Mouse (Mus musculus) 3T3-L1 (cell line): ENCODE data around the gene Angptl1.

Source experiments
- DNase-seq: peaks from one replicate; pipeline ENCODE4 v3.0.0-alpha.2; 2015; ENCODE audit warnings: low read depth, low spot score

Angptl1 gene

DNA sequence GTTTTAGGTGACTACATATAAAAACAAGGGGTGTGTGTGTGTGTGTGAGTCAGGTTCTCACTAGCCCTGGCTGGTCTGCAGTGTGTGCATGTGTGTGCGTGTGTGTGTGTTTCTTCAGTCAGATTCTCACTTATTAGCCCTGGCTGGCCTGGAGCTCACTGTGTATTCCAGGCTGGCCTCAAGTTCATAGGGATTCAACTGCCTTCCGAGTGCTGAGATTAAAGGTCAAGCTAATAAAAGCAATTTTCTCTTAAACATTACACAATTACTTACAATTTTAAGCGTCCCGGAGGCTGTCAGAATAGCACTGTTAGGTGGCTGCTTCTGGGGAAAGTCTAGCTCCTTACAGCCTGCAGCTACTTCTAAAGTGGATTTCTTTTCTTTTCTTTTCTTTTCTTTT, at the start of gene Angptl1:
Gene Angptl1, plus strand, starts transcription at position 386 of the 400 bp plus-strand sequence.
- no peak for DNase-seq

DNA sequence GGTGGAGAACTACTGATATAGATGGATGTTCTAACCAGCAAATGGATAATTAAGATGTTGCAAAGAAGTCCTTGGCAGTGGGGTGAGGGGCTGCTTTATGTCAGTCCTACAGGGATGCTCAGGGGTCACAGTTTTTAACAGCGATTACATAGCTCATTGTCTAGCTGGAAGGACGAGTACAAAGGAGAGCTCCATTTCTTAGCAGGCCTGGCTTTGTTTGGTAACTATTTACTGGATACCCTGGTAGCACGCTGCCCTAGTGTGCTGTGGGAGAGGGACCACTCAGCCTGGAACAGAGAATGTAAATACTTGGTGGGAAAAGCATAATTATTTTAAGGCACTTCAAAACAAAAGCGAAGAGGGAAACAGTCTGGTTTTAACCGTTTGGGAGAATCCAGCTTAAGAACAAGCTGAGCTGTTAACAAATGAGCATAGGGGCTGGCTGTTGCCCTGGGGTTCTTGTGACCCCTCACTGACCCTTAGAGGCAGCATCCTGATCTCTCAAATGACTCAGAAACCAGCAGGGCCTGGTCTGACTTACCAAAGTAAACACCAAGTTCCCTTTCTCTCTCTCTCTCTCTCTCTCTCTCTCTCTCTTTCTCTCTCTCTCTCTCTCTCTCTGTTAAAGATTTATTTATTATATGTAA, 48.4 kb upstream of the Angptl1 start:
- peak; percentile 37 for DNase-seq

DNA sequence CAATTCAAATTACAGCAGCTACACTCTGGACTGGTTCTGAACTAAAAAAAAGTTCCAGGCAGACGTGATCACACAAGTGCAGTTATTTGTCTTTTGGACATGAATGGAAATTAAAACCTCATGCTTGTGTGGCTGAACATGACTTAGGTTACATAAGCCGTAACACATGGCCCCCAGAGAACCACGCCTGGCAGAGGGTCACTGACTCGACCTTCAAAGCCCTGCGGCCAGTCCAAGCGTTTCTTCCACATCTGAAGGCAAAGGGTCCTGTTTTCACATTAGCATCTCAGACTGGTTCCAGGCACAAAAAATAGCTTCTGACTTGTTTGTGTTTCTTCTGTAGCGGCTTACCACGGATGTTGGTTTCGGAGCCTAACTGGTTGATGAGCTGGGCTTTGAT, 42.1 kb upstream of the Angptl1 start:
- no peak for DNase-seq

DNA sequence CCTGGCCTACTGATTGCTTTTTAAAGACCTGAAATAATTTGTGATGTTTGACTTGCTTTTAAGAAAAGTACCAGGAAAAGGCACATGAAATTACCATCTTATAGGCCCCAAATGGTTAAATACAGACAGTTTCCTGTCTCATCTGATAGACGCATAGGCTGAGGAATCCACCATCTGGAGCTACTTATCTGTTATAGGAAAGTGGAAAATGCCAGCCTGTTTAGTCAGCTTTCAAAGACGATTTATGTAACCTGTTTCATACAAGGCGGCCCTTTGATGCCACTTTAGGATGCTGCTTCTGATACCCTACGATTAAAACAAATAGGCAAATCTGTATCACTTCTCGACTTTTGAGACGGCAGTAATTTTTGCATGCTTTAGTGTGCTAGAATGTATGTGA, 37.1 kb upstream of the Angptl1 start:
- DNase-seq = peak; percentile 71

DNA sequence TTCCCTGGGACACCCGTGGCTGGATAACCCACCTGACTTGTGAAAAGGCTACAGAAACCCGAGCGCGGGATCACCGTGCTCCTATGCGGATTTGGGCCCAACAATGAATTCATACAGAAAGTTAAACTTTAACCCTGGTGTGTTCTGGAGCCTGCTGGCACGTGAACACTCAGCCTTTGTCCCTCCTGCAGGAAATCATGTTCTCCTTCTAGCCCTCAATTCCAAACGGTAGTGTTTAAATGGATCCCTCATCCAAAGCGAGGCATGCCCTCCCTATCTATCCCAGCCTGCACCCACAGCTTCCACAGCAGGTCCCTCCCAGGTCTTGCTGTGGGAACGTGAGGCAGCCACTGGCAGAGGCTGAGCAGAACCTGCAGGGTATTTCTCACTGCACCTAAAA, 30.0 kb upstream of the Angptl1 start:
- DNase-seq = no peak

DNA sequence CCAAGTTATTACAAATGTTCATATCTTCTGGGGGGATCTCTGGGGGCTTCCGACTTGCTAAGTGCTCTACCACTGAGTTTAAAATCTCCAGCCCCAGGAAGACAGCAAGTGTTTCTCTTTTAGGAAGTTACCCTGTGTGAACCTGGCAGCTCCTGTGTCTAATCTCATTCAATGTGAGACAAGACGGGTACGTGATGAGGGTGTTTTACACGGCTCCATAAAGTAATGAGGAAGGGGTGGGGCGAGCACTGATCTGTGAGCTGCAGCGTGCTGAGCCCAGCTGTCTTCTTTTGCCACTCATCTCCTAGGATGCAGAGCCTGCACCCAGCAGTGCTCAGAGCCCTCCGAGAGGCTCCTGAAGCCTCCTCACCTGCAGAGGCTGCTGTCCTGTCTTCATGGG, 26.4 kb upstream of the Angptl1 start:
- DNase-seq = no peak

DNA sequence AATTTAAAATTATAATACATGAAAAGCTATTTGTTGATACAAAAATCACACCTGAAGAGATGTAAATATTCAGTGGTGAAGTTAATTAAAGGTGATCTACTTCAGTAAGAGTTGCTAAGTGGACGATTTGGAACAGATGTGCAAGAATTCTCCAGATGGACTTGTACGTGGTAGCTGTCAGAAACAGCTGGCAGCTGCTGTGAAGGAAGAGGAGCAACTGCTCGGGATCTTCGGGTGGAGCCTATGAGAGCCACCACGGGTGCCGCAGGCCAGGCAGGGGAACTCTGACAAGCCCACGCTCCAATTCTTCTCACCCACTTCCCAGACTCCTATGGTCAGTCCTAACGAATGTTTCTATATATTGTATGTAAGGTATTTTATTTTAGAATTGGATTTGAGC, 25.6 kb upstream of the Angptl1 start:
- DNase-seq = no peak

DNA sequence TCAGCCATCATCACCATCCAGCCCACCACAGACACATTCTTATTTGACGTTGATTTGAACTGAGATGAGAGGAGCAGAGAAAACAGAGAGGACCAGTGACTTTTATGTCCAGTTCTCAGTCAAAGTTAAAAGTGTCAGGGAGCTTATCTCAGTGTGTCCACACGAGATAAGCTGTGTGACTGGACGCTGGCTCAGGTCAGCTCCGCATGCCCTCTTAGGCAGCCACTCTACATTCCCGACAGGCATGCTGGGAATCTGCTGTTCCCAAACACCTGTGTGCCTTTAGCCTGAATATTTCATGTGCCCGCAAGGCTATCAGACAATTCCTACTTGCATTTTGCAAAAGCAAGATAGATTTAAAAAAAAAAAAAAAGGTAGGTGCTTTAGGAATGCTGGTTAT, 24.9 kb upstream of the Angptl1 start:
- DNase-seq = no peak

DNA sequence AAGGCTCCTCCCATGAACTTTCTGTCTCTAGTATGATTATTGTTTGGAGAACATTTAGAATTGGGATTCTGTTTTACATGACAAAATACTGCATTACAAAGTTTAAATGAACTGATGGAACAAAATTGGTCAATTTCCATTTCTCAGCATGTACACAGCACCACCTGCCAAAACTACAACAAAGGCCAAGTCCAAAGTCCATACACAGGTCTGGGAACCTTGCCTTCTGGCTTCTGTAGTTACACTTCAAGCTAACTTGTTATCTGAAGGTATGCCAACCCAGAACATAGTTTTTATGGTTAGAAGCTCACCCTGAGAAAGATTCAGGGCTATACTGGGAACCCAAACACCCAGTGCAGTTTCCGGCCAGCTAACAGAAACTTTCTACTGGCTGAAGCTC, 19.1 kb upstream of the Angptl1 start:
- no peak for DNase-seq

DNA sequence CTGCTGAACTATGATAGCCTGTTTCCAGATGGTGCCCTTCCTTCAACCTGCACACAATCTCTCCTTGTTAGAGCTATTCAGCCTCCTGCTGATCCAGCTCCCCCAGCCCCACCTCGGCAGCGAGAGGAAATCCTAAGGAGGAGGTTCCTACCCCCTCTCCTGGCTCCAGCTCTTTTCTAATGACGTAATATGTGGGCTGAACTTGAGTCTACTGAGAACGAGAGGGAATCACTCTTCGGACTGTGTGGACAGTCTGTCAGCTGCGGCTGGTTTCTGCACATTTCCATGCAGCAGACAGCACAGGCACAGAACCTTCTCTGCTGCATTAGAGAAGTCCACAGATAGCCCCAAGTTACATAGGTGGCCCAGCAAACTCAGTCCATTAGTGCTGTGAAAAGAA, 333 bp downstream of the Angptl1 start:
- no peak for DNase-seq

DNA sequence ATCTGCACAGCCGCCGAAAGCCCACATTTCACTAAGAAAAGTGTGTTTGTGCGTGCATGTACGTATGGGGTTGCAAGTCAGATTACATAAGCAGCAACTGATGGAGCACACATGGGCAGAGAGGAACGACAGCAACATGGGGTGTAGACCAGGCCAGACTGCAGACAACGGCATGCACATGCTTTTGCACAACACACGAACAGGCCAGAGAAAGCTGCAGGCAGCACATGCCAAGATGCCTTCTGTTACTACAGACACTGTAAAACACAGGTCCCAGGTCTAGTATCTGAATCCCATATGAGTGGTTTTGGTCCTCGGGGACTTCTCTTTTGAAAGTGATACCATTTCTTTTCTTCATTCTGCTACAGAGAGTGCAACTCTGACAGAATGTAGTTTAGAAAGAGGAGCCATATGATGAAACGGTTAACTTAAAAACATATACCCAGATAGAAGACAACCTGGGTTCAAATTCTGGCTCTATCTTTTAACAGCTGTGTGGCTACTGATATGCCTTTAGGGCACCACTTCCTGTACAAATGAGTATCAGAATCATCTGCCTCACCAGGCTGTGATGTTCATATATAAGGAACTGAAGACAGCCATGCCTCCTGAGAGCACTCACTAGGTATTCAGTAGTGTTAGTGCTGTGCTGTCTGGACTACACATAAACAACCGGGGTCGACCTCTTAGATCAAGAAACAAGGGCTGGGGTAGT, 3.4 kb downstream of the Angptl1 start:
- no peak for DNase-seq

DNA sequence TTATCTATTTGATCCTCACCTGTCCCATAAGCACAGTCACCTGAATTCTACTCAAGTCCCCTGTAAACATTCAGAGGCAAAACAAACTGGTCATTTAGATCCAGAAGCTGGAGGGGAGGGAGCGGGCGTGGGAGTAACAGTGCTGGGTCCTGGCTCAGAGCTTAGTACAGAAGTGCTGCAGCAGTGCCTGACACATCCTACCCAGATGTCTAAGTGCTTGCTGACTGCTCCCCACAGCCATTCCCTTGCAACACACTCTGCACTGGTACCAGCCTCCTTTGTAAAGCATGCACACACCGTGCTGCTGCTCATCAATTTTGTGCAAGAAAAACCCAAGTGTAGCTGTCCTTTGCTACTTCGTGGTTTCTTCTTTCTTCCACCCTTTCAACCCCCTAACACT, 8.7 kb downstream of the Angptl1 start:
- DNase-seq = no peak

DNA sequence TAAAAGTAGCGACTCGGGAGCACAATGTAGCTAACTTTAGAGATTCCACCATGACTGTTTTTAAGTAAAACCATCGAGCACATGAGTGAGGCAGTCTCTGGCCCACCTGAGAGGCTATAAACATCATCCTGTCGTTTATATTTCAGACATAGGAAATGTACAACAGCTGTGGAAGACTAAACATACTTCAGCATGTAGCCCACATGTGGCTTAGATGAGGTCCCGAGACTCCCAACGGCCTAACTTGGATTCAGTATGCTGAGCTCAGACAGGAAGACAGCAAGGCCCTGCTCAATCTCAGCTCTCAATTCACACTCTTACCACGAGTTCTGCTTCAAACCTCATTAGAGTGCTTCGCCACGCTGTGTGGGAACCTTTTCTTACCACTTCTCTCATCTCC, 14.0 kb downstream of the Angptl1 start:
- no peak for DNase-seq

DNA sequence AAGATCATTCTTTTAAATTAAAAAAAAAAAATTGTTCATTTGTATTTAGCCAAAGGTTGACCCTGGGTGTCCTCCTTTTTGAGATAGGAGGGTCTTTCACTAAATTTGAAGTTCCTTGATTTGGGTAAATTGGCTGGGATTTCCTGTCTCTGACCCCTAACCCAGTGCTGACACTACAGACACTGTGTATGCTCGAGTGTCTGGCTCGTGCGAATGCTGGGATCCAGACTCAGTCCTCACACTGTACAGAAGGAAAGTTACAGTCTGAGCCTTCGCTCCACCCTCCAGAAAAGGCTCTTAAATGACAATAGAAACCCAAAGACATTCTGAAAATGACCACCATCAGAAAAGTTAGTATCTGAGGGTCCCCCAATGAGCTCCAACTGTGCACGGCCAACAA, 14.5 kb downstream of the Angptl1 start:
- no peak for DNase-seq

DNA sequence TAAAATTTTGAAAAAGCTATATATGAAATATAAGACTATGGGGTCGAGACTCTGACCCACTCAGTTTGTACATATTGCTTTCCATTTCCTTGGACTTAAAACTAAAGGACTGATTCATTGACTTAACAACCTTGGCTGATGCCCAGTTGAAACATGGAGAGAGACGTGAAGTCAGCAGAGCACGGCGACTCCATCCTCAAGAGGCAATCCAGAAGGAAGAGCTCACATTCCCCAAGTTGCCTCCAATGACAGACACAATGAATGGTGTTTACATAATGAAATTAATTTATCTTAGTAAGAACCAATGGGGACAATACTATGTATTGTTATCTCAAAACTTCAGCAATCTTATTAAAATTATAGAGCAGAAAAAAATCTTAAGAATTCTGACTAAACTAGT, 16.2 kb downstream of the Angptl1 start:
- no peak for DNase-seq

DNA sequence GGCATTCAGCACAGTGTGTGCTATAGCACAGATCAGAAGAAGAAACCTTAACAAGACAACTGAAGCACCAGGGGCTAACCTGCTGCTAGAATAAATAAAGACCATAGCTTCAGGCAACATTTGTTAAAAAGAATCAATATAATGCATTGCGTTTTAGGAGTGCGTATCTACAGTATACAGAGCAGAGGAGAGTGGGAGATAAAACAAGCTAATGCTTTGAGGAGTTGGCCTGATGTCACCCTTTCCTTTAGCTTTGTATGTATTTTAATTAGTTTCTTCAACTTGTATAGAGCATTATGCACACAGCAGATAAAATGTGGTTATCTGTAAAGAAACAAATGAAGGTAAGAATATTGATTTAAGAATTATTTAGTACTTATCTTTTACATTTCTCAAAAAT, 18.3 kb downstream of the Angptl1 start:
- no peak for DNase-seq

DNA sequence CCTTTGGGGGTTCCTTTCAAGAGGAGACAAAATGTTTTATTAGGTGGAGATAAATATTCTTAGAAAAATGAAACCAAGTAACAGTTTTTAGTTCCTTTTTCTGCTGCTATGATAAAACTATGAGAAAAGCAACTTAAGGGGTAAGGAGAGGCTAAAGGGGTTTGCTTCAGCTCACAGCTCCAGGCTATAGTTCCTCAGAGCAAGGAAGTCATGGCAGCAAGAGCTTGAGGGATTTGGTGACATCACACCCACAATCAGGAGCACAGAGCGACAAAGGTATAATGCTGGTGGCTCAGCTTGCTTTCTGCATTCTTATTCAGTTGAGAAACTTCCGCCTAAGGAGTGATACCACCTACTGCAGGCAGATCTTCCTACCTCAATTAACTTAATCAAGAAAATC, 20.8 kb downstream of the Angptl1 start:
- no peak for DNase-seq

DNA sequence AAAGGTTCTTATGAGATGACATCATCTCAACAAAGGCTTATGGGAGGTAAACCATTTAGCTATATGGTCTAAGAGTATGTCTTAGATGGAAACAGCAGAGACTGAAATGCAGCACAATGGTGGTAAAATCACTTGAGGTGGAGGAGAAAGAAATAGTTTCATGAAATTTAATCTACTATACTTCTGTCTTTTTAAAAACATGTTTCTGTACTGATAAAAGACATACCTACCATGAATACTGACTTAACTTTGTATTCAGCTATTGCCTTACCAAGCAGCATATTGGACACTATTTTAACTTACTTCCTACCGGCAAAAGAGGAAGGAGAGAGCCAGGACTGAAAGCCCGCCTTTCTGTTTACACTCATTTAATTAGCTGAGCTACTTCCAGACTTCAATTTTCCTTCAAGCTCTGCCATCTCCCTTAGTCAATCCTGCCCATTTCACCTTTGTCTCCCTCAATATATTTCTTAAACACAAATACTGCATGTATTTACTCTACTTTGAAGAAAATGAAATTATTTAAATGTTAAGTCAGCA, 21.4 kb downstream of the Angptl1 start:
- no peak for DNase-seq

DNA sequence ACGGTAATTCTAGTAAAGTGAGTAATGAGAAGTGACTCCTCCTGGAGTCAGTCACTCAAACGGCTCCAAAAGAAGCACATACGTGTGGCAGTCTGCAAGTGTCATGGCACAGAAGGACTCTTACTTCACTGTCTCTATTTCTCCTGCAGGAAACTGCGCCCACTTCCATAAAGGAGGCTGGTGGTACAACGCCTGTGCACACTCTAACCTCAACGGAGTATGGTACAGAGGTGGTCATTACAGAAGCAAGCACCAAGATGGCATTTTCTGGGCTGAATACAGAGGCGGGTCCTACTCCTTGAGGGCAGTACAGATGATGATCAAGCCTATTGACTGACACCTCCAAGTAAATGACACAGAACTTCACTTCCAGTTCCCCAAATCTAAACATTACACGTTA, 21.9 kb downstream of the Angptl1 start:
- no peak for DNase-seq

DNA sequence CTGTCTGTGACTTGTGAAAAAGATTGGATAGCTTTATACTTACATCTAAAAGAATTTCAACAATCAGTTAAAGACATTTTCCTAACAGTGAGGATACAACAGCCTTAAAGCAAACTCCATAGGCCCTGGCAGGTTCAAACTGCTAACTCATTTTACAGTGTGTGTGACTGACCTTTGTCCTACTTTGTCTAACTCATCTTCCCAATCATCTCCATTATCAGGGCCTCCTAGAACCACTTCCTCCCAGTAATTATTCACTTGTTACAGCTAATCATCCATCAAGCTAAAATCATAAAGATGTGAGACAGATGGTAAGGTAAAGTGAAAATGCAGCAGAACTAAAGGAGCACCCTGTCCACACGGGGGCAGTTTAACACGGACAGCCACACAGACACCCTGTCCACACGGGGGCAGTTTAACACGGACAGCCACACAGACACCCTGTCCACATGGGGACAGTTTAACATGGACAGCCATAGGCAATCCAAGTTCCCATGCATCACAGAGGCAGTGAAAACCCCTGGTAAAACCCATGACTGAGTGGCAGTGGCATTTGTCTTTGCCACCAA, 23.2 kb downstream of the Angptl1 start:
- no peak for DNase-seq

DNA sequence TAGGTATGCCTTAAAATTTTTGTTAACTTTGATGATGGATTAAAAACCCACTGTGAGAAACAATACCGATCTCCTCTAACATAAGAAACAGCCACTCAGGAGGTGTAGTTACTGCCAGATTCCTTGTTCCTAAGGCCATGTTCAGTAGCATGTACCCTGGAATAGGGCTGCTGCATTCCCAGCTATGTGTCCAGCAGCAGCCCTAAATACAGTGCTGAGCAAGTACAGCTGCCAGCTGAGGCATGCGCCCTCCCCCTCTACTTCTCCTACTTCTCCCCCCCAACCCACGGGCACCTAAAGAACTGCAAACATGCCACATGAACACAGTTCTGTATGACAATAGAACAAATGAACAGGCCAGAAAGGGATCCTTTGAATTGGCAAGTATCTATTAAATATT, 25.4 kb downstream of the Angptl1 start:
- no peak for DNase-seq

DNA sequence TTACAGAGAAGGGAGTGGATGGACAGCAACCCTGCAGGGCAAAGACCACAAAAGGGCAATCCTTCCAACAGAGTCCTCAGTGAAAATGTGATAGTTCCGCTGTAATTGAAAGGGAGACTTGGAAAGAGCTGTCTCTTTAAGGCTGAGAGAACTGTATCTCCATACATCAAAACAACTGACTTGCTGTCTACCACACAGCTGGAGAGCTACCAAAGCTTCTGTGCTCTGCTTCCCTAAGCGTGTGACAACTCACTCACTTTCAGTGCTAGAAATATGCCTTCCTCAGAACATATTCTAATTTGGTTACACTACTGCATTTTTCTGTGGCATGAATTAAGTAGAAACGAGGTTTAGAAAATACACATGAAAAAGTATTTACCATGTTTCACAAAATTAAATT, 25.9 kb downstream of the Angptl1 start:
- peak; percentile 16 for DNase-seq

DNA sequence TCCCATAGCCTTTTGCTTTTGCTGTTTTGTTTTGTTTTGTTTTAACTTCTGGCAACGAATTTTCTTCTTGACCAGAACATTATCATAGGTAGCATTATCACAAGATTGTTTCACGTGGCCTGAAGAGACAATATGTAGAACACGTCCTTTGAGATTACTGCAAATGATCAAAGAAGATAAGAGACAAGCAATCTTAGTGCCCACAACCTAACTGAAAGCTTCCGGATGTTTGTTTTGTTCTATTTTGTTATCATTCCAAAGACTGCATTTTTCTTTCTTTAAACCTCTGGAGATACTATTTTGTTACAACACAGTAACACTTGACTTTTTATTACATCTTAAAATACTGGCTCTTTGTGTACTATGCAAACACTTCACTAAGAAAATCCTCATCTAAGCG, 31.7 kb downstream of the Angptl1 start:
- DNase-seq = no peak
